Mouse (Mus musculus): Measurements from ENCODE around the gene Ugt1a6a. TPM values are rescaled to one million over a fixed set of nuclear protein-coding genes. Genes with fewer than 3 reads are reported as not detected.
A peak's percentile ranks its signal among the peaks of the same experiment; 100 is the strongest.
"Not testable (repeated sequence)": the region's sequence is repeated elsewhere in the genome, so short reads cannot be mapped to it uniquely, and the experiment has no call there.

Gene Ugt1a6a
- total RNA-seq, 2 experiments from 2014 or later, result 0.90 to 1.4 TPM

GRCm38 (mm10) chr1:88135229-88135904, 758 bp downstream of the Ugt1a6a start:
- DNase-seq, result not testable (repeated sequence)

DNA sequence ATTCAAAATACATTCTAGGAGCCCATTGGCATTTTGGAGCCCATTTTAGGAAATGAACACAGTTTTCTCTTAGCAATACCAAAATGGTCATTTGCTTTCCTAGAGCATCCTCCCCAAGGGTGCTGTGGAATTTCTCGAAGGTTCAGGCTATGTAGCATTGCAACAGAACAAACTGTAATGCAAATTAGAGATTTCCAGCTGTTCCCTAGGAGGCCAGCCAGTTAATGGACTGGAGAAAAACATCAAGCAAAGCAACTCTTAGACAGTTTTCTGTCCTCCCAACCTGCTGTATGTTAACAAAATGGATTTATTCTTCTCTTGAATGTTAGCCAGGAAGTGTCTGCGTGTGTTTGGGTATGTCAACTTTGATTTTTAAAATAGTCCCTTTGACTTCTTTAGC, 2.0 kb downstream of the Ugt1a6a start:
- no peak for DNase-seq

DNA sequence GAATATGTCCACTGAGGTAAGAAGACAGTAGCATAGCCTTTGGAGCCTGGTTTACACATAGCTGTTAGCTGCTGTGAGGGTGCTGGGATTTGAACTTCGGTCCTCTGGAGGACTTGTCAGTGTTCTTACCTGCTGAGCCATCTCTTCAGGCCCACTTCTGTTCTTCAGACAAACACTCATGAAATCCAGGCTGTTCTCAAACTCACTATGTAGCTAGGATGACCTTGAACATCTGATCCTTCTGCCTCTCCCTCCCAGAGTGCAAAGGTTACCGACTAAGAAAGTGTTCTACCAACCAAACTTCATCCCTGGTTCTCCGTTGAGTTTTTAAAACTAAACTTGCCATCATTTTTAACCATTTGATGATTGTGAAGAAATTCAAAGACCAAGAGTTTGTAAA, 2.7 kb downstream of the Ugt1a6a start:
- no peak for DNase-seq

GRCm38 (mm10) chr1:88138145-88138544, 3.5 kb downstream of the Ugt1a6a start:
- no peak for DNase-seq

DNA sequence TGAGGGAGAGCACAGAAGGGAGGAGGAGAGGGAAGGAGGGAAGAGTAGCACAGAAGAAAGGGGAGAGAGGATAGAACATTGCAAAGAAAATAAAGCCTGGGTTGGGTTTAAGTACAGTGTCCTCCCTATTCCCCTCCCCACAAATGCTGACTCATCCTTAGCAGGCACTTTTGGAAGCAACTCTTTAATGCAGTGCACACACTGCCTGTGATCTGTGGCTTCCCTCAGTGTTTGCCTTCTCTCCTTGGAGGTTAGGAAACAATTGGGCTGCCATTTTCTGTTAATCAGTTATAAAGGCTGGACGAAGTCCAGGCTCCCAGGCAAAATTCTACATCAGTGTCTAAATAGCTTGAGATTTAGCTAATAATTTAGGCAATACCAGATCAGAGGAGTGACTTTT, 5.9 kb downstream of the Ugt1a6a start:
- not testable (repeated sequence) for DNase-seq

- peak; percentile 45 for DNase-seq
Measured at GRCm38 (mm10) chr1:88143966-88144675, 9.5 kb downstream of the Ugt1a6a start.

GRCm38 (mm10) chr1:88145278-88145677, 10.7 kb downstream of the Ugt1a6a start:
- DNase-seq, result not testable (repeated sequence)

- DNase-seq, result not testable (repeated sequence)
Measured at GRCm38 (mm10) chr1:88150133-88150532, 15.5 kb downstream of the Ugt1a6a start.

- no peak for DNase-seq
Measured at GRCm38 (mm10) chr1:88158430-88158829, 23.8 kb downstream of the Ugt1a6a start.

GRCm38 (mm10) chr1:88165711-88166110, 31.1 kb downstream of the Ugt1a6a start, which contains the start of gene Ugt1a5:
Gene Ugt1a5 (plus strand): TSS chr1:88166012.
- no peak for DNase-seq

DNA sequence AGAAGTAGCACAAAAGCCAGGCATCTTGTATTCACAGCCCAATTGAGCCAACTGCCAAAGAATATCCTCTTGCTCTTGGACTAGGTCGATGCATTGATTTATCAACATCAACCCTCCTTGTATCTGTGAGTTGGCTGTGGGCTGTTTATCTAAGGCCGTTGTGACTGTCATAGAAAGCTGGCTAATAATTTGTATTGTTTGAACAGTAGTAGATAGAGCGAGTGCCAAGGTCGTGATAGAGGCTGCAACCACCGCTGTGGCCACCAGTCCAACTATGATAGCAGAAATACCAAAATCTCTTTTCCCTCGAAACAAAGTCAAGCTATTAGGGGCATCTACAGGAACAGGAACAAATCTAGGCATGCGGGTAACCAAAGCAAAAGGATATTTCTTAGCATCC, 37.6 kb downstream of the Ugt1a6a start:
- not testable (repeated sequence) for DNase-seq

- DNase-seq, result no peak
Measured at GRCm38 (mm10) chr1:88179657-88180056, 45.0 kb downstream of the Ugt1a6a start.

DNA sequence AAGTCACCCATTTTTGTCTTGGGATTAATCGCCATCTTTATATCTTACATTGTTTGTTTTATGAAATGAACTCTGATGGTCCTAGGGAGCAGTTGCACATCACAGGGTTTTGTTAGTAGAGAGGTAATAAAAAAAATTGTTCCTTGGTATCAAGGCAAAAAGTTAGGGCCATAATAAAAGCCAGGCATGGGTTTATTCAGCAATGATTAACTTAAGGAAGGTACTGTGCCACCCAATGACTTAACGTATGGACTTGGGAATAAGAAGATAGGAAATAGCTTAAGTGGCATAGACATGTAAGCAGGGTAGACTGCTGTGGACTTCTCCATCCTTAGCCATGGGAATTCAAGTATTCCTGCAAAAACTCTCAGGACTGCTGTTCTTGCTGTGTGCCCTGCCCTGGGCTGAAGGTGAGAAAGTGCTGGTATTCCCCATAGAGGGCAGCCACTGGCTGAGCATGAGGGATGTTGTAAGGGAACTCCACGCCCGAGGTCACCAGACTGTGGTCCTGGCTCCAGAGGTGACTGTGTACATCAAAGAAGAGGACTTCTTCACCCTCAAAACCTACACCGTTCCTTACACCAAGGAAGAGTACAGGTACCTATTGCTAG, 51.8 kb downstream of the Ugt1a6a start:
- no peak for DNase-seq

GRCm38 (mm10) chr1:88192136-88192535, 57.5 kb downstream of the Ugt1a6a start:
- DNase-seq, result no peak

DNA sequence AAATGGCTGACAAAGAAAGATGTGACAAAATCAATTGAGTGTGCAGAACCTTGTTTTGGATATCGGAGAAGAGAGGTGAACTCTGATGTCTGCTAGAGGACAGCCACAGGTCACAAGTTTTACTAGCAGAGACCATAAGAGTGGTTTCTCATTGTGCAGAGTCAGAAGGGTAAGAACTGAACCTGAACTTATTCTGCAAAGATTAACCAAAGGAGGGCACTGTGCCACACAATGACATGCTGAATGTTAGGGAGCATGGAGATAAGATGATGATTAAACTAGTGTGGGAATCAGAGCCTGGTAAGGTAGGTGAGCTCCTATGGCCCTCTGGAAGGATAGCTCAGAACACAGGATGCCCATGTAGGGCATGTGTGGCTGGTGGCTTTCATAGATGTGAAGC, 61.1 kb downstream of the Ugt1a6a start:
- DNase-seq, result no peak

- DNase-seq, result no peak
Measured at GRCm38 (mm10) chr1:88197443-88197842, 62.8 kb downstream of the Ugt1a6a start.

DNA sequence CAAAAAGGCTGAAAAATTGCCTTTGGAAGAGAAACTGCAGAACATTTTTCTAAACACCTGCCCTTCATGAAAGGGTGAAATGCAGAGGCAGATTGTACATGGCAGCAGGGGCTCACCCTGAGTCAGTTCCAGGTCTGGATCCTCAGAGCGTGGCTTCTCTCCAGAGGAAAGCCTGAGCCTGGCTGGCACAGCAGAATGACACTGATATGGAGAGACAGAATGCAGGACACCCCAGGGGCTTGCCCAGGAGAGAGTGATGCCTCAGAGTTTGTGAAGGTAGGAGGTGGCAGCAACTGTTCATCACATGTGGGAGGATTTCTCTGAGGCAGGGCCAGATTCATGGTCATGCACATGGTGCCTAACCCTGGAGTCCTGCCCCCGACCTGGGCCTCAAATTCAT, 65.4 kb downstream of the Ugt1a6a start:
- no peak for DNase-seq

- DNase-seq, result no peak
Measured at GRCm38 (mm10) chr1:88200456-88200855, 65.8 kb downstream of the Ugt1a6a start, which contains the start of gene Ugt1a2. Gene Ugt1a2 (plus strand): TSS chr1:88200601.

DNA sequence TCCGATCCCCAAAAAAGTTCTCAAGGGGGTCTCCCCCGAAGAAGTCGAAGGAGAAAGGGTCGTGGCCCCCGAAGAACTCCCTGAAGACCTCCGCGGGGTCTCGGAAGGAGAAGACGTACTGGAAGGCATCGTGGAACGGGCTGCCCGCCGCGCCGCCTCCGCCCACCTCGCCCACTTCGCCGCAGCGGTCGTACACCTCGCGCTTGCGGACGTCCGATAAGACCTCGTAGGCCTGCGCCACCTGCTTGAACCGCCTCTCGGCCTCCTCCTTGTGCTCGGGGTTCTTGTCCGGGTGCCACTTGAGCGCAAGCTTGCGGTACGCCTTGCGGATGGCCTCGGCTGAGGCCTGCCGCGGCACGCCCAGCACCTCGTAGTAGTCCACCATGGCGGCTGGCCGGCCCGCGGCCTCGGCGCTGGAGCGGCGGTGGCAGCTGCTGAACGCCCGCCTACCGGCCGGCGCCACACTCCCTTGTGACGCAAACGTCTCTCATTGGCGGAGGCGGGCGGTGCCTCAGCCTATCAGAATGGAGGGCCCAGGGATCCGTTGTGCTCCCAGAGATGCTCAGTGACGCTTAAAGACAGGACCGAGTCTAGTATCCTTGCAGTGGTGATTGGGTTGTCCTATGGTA, 70.8 kb downstream of the Ugt1a6a start, which contains the start of gene Dnajb3:
Gene Dnajb3, minus strand, starts transcription at position 489 of the 629 bp plus-strand sequence.
- peak; percentile 77 for DNase-seq

DNA sequence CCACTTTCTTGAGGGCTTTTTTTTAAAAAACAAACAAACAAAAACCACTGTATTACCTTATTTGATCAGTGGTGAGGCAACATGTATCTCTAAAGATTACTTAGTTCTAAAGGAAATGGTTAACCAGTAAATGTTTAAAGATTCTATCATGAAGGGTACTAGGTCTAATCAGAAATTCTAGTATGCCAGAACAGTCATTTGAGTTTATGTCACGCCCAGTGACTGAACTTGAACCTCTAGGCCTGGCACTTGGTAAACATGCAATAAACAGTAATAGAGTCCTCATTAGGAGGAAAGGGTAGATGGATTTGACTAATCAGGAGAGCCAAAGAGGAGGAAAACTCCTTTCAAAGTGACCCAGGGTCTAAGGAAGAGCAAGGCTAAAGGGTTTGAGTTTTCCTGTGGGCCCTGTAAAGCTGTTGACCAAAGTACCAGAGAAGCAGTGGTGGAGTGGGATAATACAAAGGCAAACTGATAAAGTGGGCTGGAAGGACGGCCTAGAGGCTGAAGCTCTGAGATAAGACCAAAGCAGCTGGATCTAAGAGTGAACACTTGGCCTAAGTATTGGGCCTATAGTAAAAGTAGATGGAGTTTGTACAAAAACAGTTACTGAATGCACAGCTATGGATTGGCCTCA, 72.4 kb downstream of the Ugt1a6a start:
- no peak for DNase-seq

DNA sequence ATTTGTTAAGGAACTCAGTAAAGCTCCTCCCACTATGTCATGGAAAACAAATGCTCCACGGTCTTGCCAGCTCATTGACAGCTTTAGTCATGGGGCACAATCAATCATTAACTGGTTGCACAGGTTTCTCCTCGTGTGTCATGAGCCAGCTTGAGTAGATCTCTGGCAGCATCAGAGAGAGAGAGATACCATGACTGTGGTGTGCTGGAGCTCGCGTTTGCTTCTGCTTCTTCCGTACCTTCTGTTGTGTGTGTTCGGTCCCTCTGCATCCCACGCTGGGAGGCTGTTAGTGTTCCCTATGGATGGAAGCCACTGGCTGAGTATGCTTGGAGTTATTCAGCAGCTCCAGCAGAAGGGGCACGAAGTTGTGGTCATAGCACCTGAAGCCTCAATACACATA, 77.2 kb downstream of the Ugt1a6a start, which contains the start of gene Ugt1a1:
Gene Ugt1a1, plus strand, starts transcription at position 148 of the 400 bp plus-strand sequence.
- DNase-seq, result no peak
